Mouse (Mus musculus) gastrocnemius, postnatal 14 days (tissue): ENCODE measurements around the gene Pip5k1b. TPM values are rescaled to one million over a fixed set of nuclear protein-coding genes. Genes with fewer than 3 reads are reported as not detected.
A peak's percentile ranks its signal among the peaks of the same experiment; 100 is the strongest.

Source experiments
- DNase-seq: peaks from one replicate; pipeline ENCODE4 v3.0.0; 2021; ENCODE audit warnings: mixed read lengths
- intact Hi-C: fragments of 180-260 bp; cut with DNase I; formaldehyde crosslinking; loops from one replicate; pipeline ENCODE4 v1.15.1; 2025; ENCODE audit warnings: low total_unique reads
- total RNA-seq, 2 experiments: library from RNA; stranded (reverse); gene quantifications; 2 replicates each; pipeline ENCODE4 v1.2.3; 2021

The Pip5k1b gene
- total RNA-seq, 2 experiments from 2014 or later, result 0.51 to 1.0 TPM

DNA sequence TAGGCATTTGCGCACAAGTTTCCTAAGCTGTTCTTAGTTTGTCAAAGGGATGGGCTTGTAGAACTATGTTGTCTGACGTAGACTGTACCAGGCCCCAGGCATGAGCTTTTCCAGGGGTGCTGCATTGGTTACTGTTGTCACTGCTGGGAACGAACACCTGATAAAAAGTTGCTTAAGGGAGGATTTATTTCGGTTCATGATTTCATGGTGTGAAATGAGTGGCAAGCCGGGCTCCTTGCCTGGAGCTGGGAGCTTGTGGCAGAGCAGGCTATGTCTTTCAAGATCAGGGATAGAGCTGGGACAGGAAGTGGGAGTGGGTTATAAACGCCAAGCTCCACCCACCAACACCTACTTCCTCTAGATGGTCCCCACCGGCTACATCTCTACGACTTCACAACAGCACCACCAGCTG is 233.8 kb downstream of the Pip5k1b start:
- no peak for DNase-seq
- intact Hi-C loops, result no loop called here

GRCm38 (mm10) chr19:24321211-24321899 is 234.3 kb downstream of the Pip5k1b start:
- no peak for DNase-seq

DNA sequence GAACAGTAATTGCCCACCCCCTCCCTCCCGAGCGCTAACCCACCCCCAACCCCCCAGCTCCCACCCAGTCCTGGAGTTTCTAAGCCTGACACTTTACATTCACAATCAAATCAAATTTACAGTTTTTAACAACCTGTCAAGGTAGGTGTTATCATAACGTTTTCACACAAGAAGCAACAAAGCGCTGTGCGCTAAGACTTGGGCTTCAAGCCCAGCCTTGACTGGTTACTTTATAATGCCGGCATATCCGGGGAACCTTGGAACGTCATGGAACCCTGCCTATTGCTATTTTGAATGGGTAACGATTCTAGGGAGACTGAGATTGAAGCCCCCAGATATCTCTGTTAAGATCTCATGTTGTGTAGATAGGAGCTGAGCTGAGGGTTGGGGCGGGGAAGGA is 237.5 kb downstream of the Pip5k1b start:
- no peak for DNase-seq
- intact Hi-C loops, result no loop called here

More at GRCm38 (mm10) chr19:24321211-24321899, 234.3 kb downstream of the Pip5k1b start:
- intact Hi-C loops, result no loop called here

DNA sequence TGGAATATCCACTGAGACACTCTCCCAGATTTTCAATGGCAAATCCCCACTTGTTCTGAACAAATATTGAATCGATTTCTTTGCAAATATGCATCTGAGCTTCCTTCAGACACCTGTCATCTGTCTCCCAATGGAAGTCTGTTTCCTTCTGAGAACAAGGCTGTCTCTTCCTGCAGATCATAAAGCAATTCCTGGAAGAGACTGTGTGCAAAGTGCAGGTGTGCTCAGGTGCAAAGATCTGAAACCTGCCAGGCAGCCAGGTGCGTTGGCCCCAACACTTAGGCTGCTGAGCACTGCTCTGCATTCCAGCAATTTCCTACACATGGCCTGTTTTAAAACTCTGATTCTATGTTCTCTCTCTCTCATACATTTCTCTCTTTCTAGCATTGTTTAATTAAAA is 237.9 kb downstream of the Pip5k1b start:
- intact Hi-C loops, result no loop called here
- no peak for DNase-seq

- no peak for DNase-seq
- intact Hi-C loops, result no loop called here
These were observed 238.6 kb downstream of the Pip5k1b start for GRCm38 (mm10) chr19:24317038-24317591.

GRCm38 (mm10) chr19:24316060-24316725 is 239.5 kb downstream of the Pip5k1b start:
- intact Hi-C loops, result no loop called here
- no peak for DNase-seq

DNA sequence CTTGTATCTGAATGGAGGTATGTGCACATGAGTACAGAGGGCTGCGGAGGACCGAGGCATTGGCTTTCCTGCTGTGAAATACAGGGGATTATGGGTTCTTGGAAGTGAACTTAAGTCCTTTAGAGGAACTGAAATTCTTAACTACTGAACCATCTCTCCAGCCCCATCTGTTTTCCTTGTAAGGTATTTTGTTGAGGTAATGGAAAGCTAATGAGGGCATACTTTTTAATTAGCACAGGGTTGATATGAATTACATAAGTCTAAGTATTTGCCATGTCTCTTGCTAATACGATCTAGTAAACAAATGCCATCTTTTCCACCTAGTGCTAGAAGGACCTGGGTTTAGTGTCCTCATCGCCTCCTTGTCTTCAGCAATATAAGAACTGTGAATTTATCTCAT is 240.4 kb downstream of the Pip5k1b start:
- DNase-seq, result no peak
- intact Hi-C loops, result no loop called here

DNA sequence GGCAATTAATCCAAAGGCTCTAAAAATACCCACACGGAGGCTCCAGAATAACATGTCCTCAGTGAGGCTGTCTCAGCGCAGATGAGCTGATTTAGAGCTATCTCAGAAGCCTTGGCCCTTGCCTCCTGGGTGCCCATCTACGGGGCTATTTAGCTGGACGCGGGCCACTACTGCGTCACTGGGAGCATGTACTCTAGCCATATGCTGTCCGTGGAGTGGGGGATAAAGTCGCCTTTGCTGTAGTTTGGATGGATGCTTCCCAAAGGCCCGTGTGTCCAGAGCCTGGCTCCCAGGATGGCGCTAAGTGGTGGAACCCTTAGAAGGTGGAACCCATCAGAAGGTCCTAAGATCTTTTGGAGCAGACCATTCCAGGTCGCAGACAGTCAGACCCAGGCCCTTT is 241.0 kb downstream of the Pip5k1b start:
- intact Hi-C loops, result no loop called here
- DNase-seq, result no peak

GRCm38 (mm10) chr19:24312556-24313342 is 242.9 kb downstream of the Pip5k1b start:
- intact Hi-C loops, result no loop called here
- DNase-seq, result no peak

GRCm38 (mm10) chr19:24312046-24312445 is 243.6 kb downstream of the Pip5k1b start:
- intact Hi-C loops, result no loop called here
- no peak for DNase-seq

- intact Hi-C loops, result loop anchor here (5.0 to 10.0 kb wide), 3 partner anchors 186 to 564 kb away; no protein-coding TSS in a partner anchor
- peak; percentile 40 for DNase-seq
These were observed 247.4 kb downstream of the Pip5k1b start for GRCm38 (mm10) chr19:24308305-24308705.

- no peak for DNase-seq
- intact Hi-C loops, result loop anchor here (5.0 to 10.0 kb wide), 3 partner anchors 187 to 565 kb away; no protein-coding TSS in a partner anchor
These were observed 248.1 kb downstream of the Pip5k1b start for GRCm38 (mm10) chr19:24307271-24308221.

- DNase-seq, result no peak
- intact Hi-C loops, result loop anchor here (5.0 to 10.0 kb wide), 3 partner anchors 188 to 566 kb away; no protein-coding TSS in a partner anchor
These were observed 249.3 kb downstream of the Pip5k1b start for GRCm38 (mm10) chr19:24306351-24306750.

GRCm38 (mm10) chr19:24302198-24302597 is 253.5 kb downstream of the Pip5k1b start:
- no peak for DNase-seq
- intact Hi-C loops, result loop anchor here (10.0 kb wide), 2 partner anchors 193 to 333 kb away; no protein-coding TSS in a partner anchor

GRCm38 (mm10) chr19:24301768-24302148 is 253.9 kb downstream of the Pip5k1b start:
- intact Hi-C loops, result loop anchor here (10.0 kb wide), 2 partner anchors 193 to 333 kb away; no protein-coding TSS in a partner anchor
- no peak for DNase-seq

GRCm38 (mm10) chr19:24300994-24301767 is 254.5 kb downstream of the Pip5k1b start:
- DNase-seq, result peak; percentile 66
- intact Hi-C loops, result loop anchor here (10.0 kb wide), 2 partner anchors 194 to 334 kb away; no protein-coding TSS in a partner anchor

GRCm38 (mm10) chr19:24293537-24293936 is 262.1 kb downstream of the Pip5k1b start:
- no peak for DNase-seq
- intact Hi-C loops, result no loop called here

- no peak for DNase-seq
- intact Hi-C loops, result no loop called here
These were observed 271.5 kb downstream of the Pip5k1b start for GRCm38 (mm10) chr19:24284187-24284586.
